Mouse (Mus musculus): ENCODE data around the gene Ttl.

DNA sequence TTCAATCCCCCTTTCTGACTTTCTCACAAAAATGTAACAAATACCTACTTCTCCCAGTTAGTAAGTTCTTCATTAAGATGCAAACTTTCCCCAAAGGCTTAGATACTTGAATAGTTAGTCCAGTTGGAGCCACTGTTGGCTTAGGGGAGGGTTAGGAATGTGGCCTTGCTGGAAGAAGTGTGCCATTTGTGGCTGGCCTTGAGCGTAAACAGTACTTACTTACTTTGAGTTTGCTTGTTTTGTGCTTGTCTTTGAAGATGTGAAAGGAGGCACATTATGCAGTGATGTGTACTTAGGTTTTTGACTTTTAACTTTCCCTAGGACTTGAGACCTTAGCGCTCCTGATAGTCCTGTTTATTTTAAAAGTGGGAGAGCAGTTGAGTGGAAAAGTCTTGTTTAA, 45.6 kb upstream of the Ttl start:
- TF ChIP-seq CTCF (IDR thresholded peaks at IDR 0.05; ENCODE audit: low read depth) (no peak), EP300 (IDR thresholded peaks at IDR 0.05; ENCODE audit: low read depth) (no peak)

All from heart, postnatal 0 days (tissue).